Mouse (Mus musculus) brown adipose tissue, adult 24 weeks (tissue): ENCODE results near the gene Rnf187. TPM values are rescaled to one million over a fixed set of nuclear protein-coding genes. Genes with fewer than 3 reads are reported as not detected.
"Not testable (repeated sequence)": the region's sequence is repeated elsewhere in the genome, so short reads cannot be mapped to it uniquely, and the experiment has no call there.

Experiments
- H3K27ac ChIP-seq: fragments of 200-500 bp; replicated peaks from 2 replicates; pipeline ENCODE4 v1.5.1; 2012; ENCODE audit warnings: low read depth, mild to moderate bottlenecking, low read length
- H3K4me1 ChIP-seq: fragments of 200-500 bp; 2 replicates; pipeline ENCODE4 v1.6.1; 2012; ENCODE audit warnings: low read length, mixed read lengths; ENCODE audit not compliant: control insufficient read depth, insufficient read depth, insufficient read length
- H3K4me3 ChIP-seq: fragments of 200-500 bp; 2 replicates; pipeline ENCODE4 v1.5.1; 2012; ENCODE audit warnings: low read depth, mild to moderate bottlenecking, low read length, moderate library complexity; ENCODE audit not compliant: insufficient read depth
- polyA plus RNA-seq: library from polyadenylated mRNA; stranded (reverse); fragments of >200 nt; gene quantifications from 2 replicates; pipeline ENCODE4 v1.2.4, GENCODE M21; 2012; ENCODE audit not compliant: missing spikeins, insufficient read depth, insufficient read length

The Rnf187 gene
- polyA plus RNA-seq, 1 experiment: 79.9 TPM

DNA sequence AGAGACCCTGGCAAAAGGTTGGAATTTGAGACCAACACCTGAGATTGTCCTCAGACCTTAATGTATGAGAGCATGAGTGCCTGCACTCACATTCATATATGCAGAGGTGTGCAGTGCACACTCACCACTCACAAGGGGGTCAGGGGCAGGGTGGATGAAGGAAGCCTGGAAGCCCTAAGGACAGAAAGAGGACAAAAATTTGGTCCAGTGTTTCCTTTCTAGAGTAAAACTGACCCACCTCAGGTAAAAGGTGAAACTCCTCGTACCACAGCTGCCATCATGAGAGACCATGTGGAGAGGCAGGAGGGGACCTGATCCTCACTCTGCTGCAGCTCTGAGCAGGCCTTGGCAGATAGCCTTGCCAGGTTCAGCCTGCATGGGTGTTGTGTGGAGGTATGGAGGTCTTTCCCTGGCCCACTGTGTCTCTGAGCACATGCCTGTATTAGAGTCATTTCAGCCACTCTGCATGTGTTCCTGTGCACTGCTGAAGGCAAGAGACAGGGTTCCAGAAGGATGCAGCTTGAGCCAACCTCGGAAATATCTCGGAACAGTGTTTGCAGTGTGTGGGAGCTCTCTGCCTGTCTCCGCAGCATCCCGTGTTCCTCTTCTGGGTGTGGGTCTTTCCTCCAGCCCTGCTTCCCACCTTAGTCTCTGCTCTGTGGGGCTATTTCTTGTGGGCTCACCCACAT lies 18.7 kb upstream of the Rnf187 start:
- Histone ChIP-seq H3K4me3 (peak overlapping the region; percentile 9; the same call in 1 of the 2 replicates), H3K4me1 (peaks cover 8% of the 10 kb centered on the region; the same call in 1 of the 2 replicates), H3K27ac (no peak overlapping the region)

- Histone ChIP-seq H3K4me3 (peak overlapping the region; percentile 91), H3K4me1 (peaks cover 8% of the 10 kb centered on the region; the same call in 1 of the 2 replicates), H3K27ac (no peak overlapping the region)
Observed at GRCm38 (mm10) chr11:58955868-58956257, 17.1 kb upstream of the Rnf187 start.

GRCm38 (mm10) chr11:58955143-58955867 lies 16.6 kb upstream of the Rnf187 start:
- H3K4me3 ChIP-seq: peak overlapping the region; percentile 91
- H3K4me1 ChIP-seq: peaks cover 8% of the 10 kb centered on the region; the same call in 1 of the 2 replicates
- peak overlapping the region; percentile 84 for H3K27ac ChIP-seq

DNA sequence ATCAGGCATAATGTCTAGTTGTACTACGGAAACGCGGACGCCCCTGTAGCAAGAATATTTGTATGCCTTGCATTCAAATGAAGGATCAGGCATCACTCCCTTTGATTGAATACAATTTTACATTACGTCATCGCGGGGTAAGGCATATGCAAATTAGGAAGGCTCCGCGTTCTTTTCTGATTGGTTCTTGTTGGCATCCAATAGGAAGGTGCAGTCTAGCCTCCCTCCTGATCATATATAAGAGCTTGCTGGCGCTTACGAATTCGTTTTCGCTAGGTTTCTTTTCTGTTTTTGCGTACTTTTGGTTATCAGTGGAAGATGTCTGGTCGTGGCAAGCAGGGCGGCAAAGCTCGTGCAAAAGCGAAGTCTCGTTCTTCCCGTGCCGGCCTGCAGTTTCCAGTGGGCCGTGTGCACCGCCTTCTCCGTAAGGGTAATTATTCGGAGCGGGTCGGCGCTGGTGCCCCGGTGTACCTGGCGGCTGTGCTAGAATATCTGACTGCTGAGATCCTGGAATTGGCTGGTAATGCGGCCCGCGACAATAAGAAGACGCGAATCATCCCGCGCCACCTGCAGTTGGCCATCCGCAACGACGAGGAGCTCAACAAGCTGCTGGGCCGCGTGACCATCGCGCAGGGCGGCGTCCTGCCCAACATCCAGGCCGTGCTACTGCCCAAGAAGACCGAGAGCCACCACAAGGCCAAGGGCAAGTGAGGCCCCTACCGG lies 15.9 kb upstream of the Rnf187 start, which contains the start of the genes Hist3h2a and Trim17:
TSS of gene Hist3h2a (plus strand) at position 266 of the 723 bp plus-strand sequence.
TSS of gene Trim17 (plus strand) at position 266 of the 723 bp plus-strand sequence.
- peak within 1 kb of the TSS; percentile 84 for H3K27ac ChIP-seq
- peak within 1 kb of the TSS; percentile 91 for H3K4me3 ChIP-seq
- H3K4me1 ChIP-seq: peaks cover 8% of the 10 kb centered on the region; the same call in 1 of the 2 replicates

GRCm38 (mm10) chr11:58954170-58954419 lies 15.4 kb upstream of the Rnf187 start:
- H3K4me3 ChIP-seq: peak overlapping the region; percentile 76
- H3K4me1 ChIP-seq: not testable (repeated sequence)
- peak overlapping the region; percentile 76 for H3K27ac ChIP-seq

DNA sequence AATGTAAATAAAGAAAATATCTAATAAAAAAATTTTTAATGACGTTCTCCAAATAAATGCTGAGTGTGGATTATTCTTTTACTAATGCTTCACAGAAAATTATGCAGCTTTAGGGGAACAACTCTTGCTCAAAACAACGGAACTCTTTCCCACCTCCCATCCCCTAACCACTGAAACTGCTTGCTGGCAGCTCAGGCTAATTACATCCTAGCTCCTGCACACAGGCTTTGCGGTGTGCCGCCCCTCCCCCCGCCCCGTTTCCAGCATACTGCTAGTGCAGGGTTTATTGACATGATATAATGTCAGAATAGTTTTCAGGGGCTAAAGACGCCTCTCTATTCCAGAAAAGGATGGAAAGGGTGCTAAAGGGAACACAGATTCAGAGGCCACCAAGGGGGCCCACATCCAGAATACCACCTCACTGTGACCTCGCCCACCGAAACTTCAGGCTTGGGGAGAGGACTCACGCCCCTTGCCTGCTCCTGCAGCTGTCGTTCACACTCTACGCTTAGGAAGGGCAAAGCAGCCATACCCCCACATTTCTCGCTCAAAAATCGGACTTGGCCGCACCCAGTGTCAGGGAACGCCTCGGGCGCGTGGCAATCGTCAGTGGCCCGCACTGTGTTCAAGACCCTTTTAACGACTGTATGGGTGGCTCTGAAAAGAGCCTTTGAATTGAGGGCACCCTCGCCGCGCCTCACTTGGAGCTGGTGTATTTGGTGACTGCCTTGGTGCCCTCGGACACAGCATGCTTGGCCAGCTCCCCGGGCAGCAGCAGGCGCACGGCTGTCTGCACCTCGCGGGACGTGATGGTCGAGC lies 14.8 kb upstream of the Rnf187 start:
- H3K27ac ChIP-seq: 0 out of 2 replicates have a peak overlapping the region, but pooled peaks have one; percentile 30
- H3K4me3 ChIP-seq: peak overlapping the region; percentile 76
- H3K4me1 ChIP-seq: peaks cover 8% of the 10 kb centered on the region; the same call in 1 of the 2 replicates

DNA sequence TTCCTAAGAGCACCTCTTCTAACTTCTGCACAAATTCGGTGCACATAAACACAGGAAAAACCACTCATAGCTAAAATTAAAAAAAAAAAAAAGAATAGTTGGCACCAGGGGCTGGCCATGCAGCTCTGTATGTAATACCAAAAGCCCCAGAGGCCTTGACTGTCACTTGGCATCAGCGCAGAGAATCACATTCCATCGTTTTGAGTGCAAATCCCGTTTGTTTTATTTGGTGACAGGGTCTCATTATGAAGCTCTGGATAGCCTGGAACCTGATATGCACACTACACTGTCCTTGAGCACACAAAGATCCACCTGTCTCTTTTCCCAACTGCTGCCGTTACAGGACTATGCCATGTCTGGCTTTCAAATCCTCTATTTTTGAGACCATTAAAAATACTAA lies 12.5 kb upstream of the Rnf187 start:
- peaks cover 2% of the 10 kb centered on the region; the same call in 1 of the 2 replicates for H3K4me1 ChIP-seq
- H3K27ac ChIP-seq: no peak overlapping the region
- H3K4me3 ChIP-seq: no peak overlapping the region

DNA sequence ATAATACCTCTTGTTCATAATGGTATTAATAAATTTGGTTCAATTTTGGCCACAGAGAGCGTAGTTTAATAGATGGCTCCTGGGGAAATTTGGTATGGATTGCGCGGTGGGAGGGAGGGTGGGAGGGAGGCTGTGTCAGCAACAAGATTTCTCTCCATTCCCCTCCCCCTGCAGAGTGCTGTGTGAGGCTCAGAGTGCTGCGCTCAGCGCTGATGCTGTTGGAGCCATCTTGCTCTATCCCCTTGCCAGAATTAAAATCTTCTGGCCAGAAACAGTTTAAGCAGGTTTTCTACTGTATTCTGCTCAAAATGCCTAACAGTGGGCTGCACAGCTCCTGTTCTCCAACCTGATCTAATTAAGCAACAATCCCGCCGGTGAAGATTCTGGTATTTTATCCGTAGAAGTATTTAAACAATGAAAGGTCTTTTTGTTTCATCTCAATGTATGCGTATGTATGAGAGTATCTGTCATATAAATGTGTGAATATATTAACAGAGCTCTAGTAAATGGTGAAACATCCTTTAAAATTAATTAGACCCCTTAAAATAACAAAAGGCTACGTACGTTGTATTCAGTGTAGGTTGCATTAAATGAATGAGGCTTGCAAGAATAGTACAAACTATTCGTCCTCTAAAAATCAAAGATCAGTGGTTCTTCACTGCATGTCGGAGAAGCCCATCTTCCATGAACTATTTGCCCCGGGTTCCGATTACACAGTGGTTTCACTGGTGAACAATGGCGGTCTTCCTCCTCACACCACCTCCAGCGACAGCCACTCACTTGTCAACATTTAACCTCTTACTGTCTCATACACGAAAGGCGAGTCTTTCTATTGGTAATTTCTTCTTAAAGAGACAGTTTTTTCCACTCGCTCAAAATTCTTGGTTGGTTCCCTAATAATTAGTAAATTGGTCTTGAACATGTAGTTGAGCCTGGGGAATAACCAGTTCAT lies 11.0 kb upstream of the Rnf187 start:
- no peak overlapping the region for H3K4me3 ChIP-seq
- peaks cover 2% of the 10 kb centered on the region; the same call in 1 of the 2 replicates for H3K4me1 ChIP-seq
- no peak overlapping the region for H3K27ac ChIP-seq

GRCm38 (mm10) chr11:58948542-58949479 lies 10.1 kb upstream of the Rnf187 start, which contains the start of gene Hist3h2ba:
Gene Hist3h2ba (plus strand): TSS chr11:58948920.
- Histone ChIP-seq H3K27ac (0 out of 2 replicates have a peak within 1 kb of the TSS, but pooled peaks have one; percentile 4), H3K4me1 (peaks cover 2% of the 10 kb centered on the region; the same call in 1 of the 2 replicates), H3K4me3 (peak within 1 kb of the TSS; percentile 46)

GRCm38 (mm10) chr11:58947798-58948528 lies 9.2 kb upstream of the Rnf187 start:
- H3K27ac ChIP-seq: no peak overlapping the region
- H3K4me3 ChIP-seq: peak overlapping the region; percentile 46

DNA sequence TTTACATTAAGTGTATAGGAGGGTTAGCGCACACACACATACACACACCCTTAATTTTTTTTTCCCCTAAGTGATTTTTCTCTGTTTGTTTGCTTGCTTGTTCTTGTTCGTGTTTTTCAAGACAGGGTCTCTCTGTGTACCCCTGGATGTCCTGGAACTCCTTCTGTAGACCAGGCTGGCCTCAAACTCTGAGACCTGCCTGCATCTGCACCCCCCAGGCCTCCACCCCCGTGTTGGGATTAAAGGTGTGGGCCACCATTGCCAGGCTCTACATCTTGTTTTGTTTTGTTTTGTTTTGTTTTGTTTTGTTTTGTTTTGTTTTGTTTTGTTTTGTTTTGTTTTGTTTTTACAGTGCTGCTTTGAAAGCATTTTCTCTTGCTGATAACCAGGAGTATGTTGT lies 8.6 kb upstream of the Rnf187 start:
- Histone ChIP-seq H3K4me1 (peaks cover 2% of the 10 kb centered on the region; the same call in 1 of the 2 replicates), H3K4me3 (no peak overlapping the region), H3K27ac (no peak overlapping the region)

More at GRCm38 (mm10) chr11:58947798-58948528, 9.2 kb upstream of the Rnf187 start:
- peaks cover 2% of the 10 kb centered on the region; the same call in 1 of the 2 replicates for H3K4me1 ChIP-seq

DNA sequence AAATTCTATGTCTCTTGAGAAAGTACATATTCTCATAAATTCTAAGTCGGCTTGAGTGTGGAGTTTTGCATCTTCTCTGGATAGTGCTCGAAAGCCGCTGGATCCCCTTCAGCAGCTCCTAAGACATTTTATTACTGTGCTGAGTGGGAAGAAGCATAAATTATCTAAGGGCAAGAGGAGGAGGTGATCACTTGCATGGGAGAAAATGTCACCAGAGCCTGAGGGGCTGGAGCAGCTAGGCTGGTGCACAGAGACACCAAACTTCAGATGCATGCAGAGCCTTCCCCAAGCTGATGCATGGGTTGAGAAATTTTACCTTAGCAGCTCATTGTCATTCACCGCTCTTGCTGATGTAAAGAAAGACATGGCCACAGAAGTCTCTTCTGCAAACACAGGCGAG lies 5.4 kb upstream of the Rnf187 start:
- peaks cover 2% of the 10 kb centered on the region; the same call in 1 of the 2 replicates for H3K4me1 ChIP-seq
- H3K4me3 ChIP-seq: no peak overlapping the region
- no peak overlapping the region for H3K27ac ChIP-seq
